Mouse (Mus musculus) cerebellum, postnatal 10 days (tissue): Measurements from ENCODE around the gene Sema6d.
A peak's percentile ranks its signal among the peaks of the same experiment; 100 is the strongest.

ENCODE experiments used
- DNase-seq, 2 experiments: peaks; one replicate each; pipeline ENCODE4 v3.0.0; 2021; ENCODE audit warnings: mixed read lengths in 2 of 2

Gene Sema6d

GRCm38 (mm10) chr2:124618526-124619219, 528.9 kb downstream of the Sema6d start:
- peak in 1 of 2 experiments; percentile 32 for DNase-seq

GRCm38 (mm10) chr2:124620470-124620869, 530.7 kb downstream of the Sema6d start:
- peak; percentile 52 to 75 for DNase-seq

GRCm38 (mm10) chr2:124621972-124622621, 532.3 kb downstream of the Sema6d start:
- no peak for DNase-seq

- DNase-seq = no peak
Observed at GRCm38 (mm10) chr2:124624247-124624929, 534.6 kb downstream of the Sema6d start.

- no peak for DNase-seq
Observed at GRCm38 (mm10) chr2:124626425-124626824, 536.7 kb downstream of the Sema6d start.

GRCm38 (mm10) chr2:124627664-124628063, 537.9 kb downstream of the Sema6d start:
- DNase-seq = peak in 1 of 2 experiments; percentile 36

GRCm38 (mm10) chr2:124628701-124629100, 538.9 kb downstream of the Sema6d start:
- DNase-seq = no peak

- no peak for DNase-seq
Observed at GRCm38 (mm10) chr2:124634400-124634998, 544.7 kb downstream of the Sema6d start.

- peak in 1 of 2 experiments; percentile 21 for DNase-seq
Observed at GRCm38 (mm10) chr2:124635271-124635865, 545.6 kb downstream of the Sema6d start.

GRCm38 (mm10) chr2:124637080-124637479, 547.3 kb downstream of the Sema6d start:
- DNase-seq = no peak

- DNase-seq = no peak
Observed at GRCm38 (mm10) chr2:124639221-124639963, 549.6 kb downstream of the Sema6d start.

- DNase-seq = peak; percentile 64 to 72
Observed at GRCm38 (mm10) chr2:124640500-124641193, 550.9 kb downstream of the Sema6d start.

- DNase-seq = peak; percentile 91 to 95
Observed at GRCm38 (mm10) chr2:124641194-124641558, 551.4 kb downstream of the Sema6d start.

GRCm38 (mm10) chr2:124642131-124642530, 552.4 kb downstream of the Sema6d start:
- DNase-seq = no peak

GRCm38 (mm10) chr2:124650609-124651008, 560.8 kb downstream of the Sema6d start:
- DNase-seq = no peak

- peak in 1 of 2 experiments; percentile 44 for DNase-seq
Observed at GRCm38 (mm10) chr2:124651146-124651545, 561.4 kb downstream of the Sema6d start.

- peak; percentile 46 to 52 for DNase-seq
Observed at GRCm38 (mm10) chr2:124653161-124653560, 563.4 kb downstream of the Sema6d start.

- DNase-seq = no peak
Observed at GRCm38 (mm10) chr2:124657358-124657757, 567.6 kb downstream of the Sema6d start.

GRCm38 (mm10) chr2:124658374-124658773, 568.6 kb downstream of the Sema6d start:
- no peak for DNase-seq

- no peak for DNase-seq
Observed at GRCm38 (mm10) chr2:124659601-124660000, 569.8 kb downstream of the Sema6d start.

GRCm38 (mm10) chr2:124660686-124661085, 570.9 kb downstream of the Sema6d start:
- no peak for DNase-seq
